Mouse (Mus musculus) thymus, postnatal 25 days (tissue): ENCODE results near the gene Dlgap5.
A peak's percentile ranks its signal among the peaks of the same experiment; 100 is the strongest.

ENCODE experiments used
- DNase-seq: peaks from one replicate; pipeline ENCODE4 v3.0.0; 2022

Dlgap5 gene

GRCm38 (mm10) chr14:47395007-47395406 lies 23.2 kb downstream of the Dlgap5 start:
- DNase-seq, result peak; percentile 28

GRCm38 (mm10) chr14:47393354-47394094 lies 24.7 kb downstream of the Dlgap5 start:
- DNase-seq, result no peak

DNA sequence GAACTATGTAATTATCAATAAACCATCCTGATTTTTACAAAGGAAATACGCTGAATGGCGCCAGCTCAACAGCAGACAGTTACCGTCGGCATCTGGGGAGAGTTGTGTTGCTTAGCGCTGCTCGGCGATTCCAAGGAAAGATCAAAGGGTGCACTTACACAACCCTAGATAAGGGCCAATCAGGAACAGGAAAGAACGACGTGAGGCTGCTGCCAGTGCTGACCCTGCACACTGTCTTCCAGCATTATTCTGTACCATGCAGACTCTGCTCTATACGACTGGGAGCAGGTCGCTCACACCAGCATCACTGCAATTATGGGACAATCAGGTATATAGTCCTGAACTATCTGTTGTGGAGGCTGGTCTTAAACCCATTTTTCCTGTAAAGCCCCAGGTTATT lies 32.1 kb downstream of the Dlgap5 start:
- DNase-seq, result no peak

GRCm38 (mm10) chr14:47384653-47385052 lies 33.6 kb downstream of the Dlgap5 start:
- DNase-seq, result no peak

DNA sequence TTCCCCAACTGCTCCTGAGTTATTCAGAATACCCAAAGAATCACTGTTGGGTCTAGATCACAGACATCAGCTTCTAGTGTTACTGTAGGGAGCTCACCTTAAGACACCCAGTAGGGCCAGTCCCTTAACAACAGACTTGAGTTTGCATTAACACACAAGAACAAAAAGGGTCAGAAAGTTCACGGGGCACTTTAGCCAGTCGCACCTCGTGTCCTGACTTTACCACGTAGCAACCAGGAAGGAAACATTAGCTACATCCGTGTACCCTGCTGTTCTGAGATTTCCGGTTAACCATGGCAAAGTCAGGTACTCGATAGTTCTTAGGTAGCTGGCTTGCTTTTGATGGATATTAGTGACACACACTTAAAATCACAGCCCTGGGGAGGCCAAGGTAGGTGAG lies 34.3 kb downstream of the Dlgap5 start:
- DNase-seq, result no peak

DNA sequence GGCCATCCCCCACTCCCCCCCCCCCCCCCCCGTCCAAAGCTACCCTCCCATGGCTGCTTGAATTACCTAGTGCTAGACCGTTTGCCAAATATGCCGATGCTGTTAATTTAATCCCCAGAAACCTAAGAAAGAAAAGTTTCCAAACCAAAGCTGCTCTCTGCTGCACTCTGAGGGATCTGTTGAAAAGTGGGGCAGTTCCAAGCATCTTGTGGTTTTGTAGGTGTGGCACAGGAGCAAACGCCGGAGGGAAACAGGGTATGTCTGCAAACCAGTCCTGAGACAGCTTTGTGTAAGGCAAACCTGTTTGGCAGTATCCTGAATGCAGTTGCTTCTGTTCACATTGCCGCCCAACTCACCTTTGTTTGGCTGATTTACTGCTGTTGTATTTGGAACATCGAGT lies 39.9 kb downstream of the Dlgap5 start:
- DNase-seq, result no peak

DNA sequence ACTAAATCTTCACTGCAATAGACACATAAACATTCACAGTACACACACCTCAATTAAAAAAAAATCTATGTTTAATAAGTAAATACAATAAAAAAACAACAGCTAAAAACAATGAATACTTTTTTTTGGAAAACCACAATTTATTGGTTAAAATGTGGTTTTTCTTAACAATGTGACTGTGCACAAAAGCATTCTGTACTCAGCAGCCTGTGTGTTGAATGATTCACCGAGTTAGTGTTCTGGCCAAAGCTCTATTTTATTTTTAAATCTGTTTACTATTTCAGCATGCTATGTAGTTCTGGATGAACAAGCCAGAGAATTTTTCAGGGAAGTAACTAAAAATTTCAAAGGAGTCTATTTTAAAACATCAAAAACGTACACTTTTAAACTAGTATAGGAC lies 41.7 kb downstream of the Dlgap5 start:
- DNase-seq, result no peak

- no peak for DNase-seq
Measured at GRCm38 (mm10) chr14:47373728-47374678, 44.2 kb downstream of the Dlgap5 start.

DNA sequence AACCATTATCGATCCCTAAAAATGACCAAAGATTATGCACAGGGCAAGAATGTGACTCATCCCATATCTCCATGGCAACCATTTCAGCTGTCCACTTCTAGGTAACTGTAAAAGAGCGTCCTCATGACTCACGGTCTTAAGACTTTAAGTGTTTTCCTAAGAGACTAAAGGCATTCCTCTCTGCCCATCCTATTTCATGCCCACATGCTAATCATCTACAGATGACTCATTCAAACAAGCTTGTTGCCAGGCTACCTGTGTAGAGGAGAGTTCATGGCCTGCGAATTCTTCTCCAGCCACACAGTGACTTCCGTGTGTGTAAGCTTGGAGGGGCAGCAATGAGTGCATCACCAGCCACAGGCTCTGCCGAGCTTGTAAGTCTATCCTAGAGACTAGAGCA lies 46.5 kb downstream of the Dlgap5 start:
- DNase-seq, result no peak

DNA sequence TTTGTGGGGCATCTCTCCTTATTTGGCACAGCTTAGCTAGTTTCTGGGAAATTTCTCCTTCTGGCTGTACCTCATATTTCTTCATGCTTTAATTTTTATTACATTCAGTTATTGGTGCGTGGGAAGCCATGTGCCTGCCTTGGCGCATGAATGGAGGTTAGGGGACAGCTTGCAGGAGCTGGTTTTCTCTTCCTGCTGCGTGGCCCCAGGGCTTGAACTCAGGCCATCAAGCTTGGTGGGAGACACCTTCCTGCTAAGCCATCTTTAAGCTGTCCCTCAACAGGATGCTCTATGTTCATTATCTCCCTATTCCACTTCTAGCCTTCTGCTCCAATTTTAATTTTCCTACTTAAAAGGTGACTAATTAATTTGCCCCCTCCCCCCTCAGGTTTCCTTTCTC lies 47.4 kb downstream of the Dlgap5 start:
- no peak for DNase-seq

GRCm38 (mm10) chr14:47369741-47370140 lies 48.5 kb downstream of the Dlgap5 start:
- DNase-seq, result peak; percentile 49

- peak; percentile 16 for DNase-seq
Measured at GRCm38 (mm10) chr14:47367461-47367860, 50.7 kb downstream of the Dlgap5 start, which contains the start of gene Lgals3. Gene Lgals3, plus strand, starts transcription at chr14:47367751.

- peak; percentile 31 for DNase-seq
Measured at GRCm38 (mm10) chr14:47366881-47367321, 51.3 kb downstream of the Dlgap5 start.

DNA sequence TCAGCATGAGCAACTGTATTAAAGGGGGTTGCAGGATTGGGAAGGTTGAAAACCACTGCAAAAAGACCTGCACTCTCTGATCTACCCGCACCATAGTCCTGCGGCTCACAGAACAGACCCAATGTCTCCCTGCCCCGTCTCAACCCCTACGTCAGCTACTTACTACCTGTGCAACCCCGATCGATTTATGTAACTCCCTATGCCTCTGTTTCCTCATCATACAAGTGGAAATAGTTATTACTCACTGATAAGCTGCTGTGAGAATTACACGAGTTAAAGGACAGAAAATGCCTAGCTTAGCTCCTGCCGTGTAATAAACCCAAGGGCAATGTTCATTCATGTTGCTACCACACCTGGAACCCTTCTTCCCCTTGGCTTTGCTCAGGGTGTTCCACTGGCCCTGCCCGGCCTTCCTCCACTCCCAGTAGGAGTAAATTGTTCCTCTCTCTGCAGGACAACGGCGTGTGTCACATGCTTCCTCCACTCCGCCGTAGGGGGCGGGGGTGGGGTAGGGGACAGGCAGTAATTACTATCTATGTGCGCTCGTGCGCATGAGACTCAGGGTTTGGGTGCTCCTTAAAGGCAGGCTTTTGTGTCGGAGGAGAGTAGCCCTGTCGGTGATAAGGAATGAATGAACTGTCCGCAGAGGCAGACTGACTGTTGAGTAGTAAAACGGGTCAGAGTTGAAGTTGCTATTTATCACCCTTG lies 53.3 kb downstream of the Dlgap5 start:
- DNase-seq, result peak; percentile 45

- no peak for DNase-seq
Measured at GRCm38 (mm10) chr14:47361899-47362298, 56.3 kb downstream of the Dlgap5 start.

GRCm38 (mm10) chr14:47361418-47361817 lies 56.8 kb downstream of the Dlgap5 start:
- DNase-seq, result no peak

GRCm38 (mm10) chr14:47359610-47360009 lies 58.6 kb downstream of the Dlgap5 start:
- no peak for DNase-seq

DNA sequence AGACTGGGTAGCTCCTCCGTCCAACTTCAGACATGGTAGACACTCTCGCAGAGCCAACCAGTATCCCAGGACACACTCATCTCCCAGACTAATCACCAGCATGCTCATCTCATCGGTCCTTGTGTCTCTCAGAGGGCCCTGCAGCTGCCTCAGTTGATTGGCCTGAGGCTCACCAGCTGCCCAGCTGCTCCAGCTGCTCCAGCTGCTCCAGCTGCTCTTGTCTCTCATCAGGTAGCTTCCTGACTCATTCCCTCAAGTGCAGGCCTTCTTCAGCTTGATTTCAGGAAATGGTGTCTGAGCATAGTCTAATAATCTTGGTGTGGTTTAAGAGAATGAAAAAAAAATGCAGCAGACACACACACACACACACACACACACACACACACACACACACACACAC lies 61.6 kb downstream of the Dlgap5 start:
- DNase-seq, result no peak

DNA sequence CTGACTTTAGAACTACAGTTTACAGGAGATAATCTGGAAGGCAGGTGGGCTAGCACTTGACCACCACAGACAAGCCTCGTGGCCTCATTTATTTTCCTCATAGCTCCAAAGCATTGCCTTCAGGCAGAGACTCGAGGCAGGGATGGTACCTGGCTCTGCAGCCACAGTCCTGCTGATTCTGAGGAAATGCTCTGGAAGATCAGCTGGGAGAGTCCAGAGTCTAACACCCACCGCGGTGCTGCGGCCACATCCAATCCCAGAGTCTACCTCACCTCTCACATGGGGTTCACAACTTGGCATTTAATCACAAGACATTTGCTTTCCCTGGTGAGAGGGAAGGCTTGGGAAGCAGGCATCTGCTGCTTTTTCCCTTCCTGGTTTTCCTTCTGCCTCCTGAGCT lies 63.3 kb downstream of the Dlgap5 start:
- no peak for DNase-seq

GRCm38 (mm10) chr14:47354111-47354577 lies 64.1 kb downstream of the Dlgap5 start:
- DNase-seq, result no peak

DNA sequence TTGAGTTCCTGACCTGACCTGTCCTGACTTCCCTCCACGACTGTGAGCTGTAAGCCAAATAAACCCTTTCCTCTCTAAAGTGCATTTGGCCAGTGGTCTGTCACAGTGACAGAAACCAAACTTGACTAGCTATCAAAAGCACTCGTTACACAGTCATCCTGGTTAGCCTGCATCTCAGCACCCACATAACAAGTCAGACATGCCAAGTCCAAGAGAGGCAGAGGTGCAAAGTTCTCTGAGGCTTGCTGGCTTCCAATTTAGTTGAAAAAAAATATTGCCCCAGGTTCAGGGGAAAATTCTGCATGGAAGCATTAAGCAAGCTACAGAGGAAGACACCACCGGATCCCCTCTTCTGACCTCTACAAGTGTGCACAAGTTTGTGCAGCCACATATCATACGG lies 65.0 kb downstream of the Dlgap5 start:
- no peak for DNase-seq

DNA sequence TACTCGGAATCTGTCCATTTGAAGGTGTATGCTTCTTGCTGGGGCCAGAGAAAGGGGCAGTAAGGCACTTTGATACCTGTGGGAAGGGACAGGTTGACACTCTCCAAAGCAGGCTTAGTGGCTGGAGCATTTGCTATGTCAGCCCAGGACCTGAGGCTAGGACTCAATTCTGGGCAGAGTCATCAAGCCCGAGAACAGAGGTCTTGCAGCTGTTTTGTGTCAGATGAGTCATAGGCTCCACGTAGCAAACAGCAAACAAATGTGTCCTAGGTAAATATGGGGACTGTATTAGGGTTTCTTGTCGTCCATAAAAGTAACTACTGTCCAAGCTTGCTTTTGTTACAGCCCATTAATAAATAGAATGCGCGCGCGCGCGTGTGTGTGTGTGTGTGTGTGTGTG lies 65.9 kb downstream of the Dlgap5 start:
- no peak for DNase-seq

GRCm38 (mm10) chr14:47350974-47351373 lies 67.2 kb downstream of the Dlgap5 start:
- no peak for DNase-seq
